Comparison of ENCODE assay signal across 9 mouse cellular contexts in genomic region chr7:125630317-125630716, GRCm38 (mm10). TPM values are rescaled to one million over a fixed set of nuclear protein-coding genes. Genes with fewer than 3 reads are reported as not detected.
A peak's percentile ranks its signal among the peaks of the same experiment; 100 is the strongest.
DNase-seq lines count a peak whose midpoint lies in the region; ATAC-seq and TF ChIP-seq lines count a peak whose summit lies in the region.
"Had no signal": no experiment of that assay in that cellular context is flagged by ENCODE, and none has a peak within 500 bp of the region (broad histone marks: within the 10 kb centered on the region; RNA-seq: fewer than 3 reads in every experiment).

No protein-coding gene starts in this region.

- no peak for DNase-seq in heart, postnatal 14 days
- DNase-seq in lung, postnatal 25 days (ENCODE audit: low spot score): peak; percentile 57
- peak; percentile 83 to 90 for DNase-seq in thymus, adult 18-20 months
- no peak for DNase-seq in left cerebral cortex, postnatal 4 days
- DNase-seq in cerebellum, adult 18-20 months: no peak
- DNase-seq in layer of hippocampus, postnatal 25 days (ENCODE audit: extremely low spot score in 1 of 2, low spot score in 1 of 2): no peak

- H3K27me3 ChIP-seq in heart, embryonic 16.5 days (ENCODE audit: control insufficient read depth, insufficient read depth, low read length): no peaks in the 10 kb centered on the region

- peaks cover 3% of the 10 kb centered on the region; the same call in 1 of the 2 replicates for H3K9me3 ChIP-seq in heart, embryonic 16.5 days (replicated peaks; ENCODE audit: control insufficient read depth, low read length)
- H3K9me3 ChIP-seq: forebrain, embryonic 10.5 days had no signal

- no peak overlapping the region for H3K9ac ChIP-seq in heart, embryonic 16.5 days (ENCODE audit: low read length)

- H3K36me3 ChIP-seq in heart, embryonic 16.5 days (ENCODE audit: control insufficient read depth, insufficient read depth): no peaks in the 10 kb centered on the region
- H3K36me3 ChIP-seq: forebrain, embryonic 10.5 days had no signal

- H3K4me2 ChIP-seq in heart, embryonic 16.5 days (ENCODE audit: low read depth, low read length): 0 out of 2 replicates have a peak overlapping the region, but pooled peaks have one; percentile 4

- TF ChIP-seq POLR2A in bone marrow macrophage, adult 2 months (IDR thresholded peaks at IDR 0.05; ENCODE audit: borderline replicate concordance, low read depth, low read length): no peak

- H3K4me3 ChIP-seq in heart, embryonic 16.5 days (ENCODE audit: low read length): peak overlapping the region; percentile 28
- peak overlapping the region; percentile 1; the same call in 1 of the 2 replicates for H3K4me3 ChIP-seq in bone marrow macrophage, adult 2 months (ENCODE audit: insufficient read depth, low read length)
- H3K4me3 ChIP-seq: forebrain, embryonic 10.5 days had no signal

- WGBS in heart, embryonic 16.5 days: 46% methylated on average over 4 of the region's 4 CpGs

- peak overlapping the region; percentile 34; the same call in 1 of the 2 replicates for H3K27ac ChIP-seq in heart, embryonic 16.5 days (ENCODE audit: low read length)
- peak overlapping the region; percentile 56 for H3K27ac ChIP-seq in bone marrow macrophage, adult 2 months (ENCODE audit: insufficient read depth, low read depth, low read length)
- H3K27ac ChIP-seq: forebrain, embryonic 10.5 days had no signal

- peak; percentile 45 for ATAC-seq in heart, embryonic 16.5 days (replicated peaks; ENCODE audit: extremely low read depth, insufficient read depth, low FRiP score)

- intact Hi-C loops in heart, postnatal 14 days (cut with DNase I): no loop called here
- intact Hi-C loops in left cerebral cortex, postnatal 4 days (cut with DNase I): no loop called here

- TF ChIP-seq CTCF in bone marrow macrophage, adult 2 months (IDR thresholded peaks at IDR 0.05; ENCODE audit: low read depth, low read length): no peak

- peaks cover 7% of the 10 kb centered on the region for H3K4me1 ChIP-seq in heart, embryonic 16.5 days (ENCODE audit: control insufficient read depth, insufficient read depth, low read length)
- peaks cover 19% of the 10 kb centered on the region for H3K4me1 ChIP-seq in bone marrow macrophage, adult 2 months (ENCODE audit: control insufficient read depth, insufficient read depth, low read length)

RNA-seq across cellular contexts. Expression of gene Il21r, which starts 27.1 kb away (rescaled TPM):
- 0.61 and 3.2 TPM in 2 replicates for polyA plus RNA-seq in heart, embryonic 16.5 days (2015; fragmentation: Nextera tagmentation; extraction: Ambion mirVana)
- total RNA-seq in heart, postnatal 14 days (2021): 1 to 10 TPM in 1 of 2 experiments, under 1 TPM in 1; 0.55 to 3.1 TPM
- 37.0 and 37.4 TPM in 2 replicates for polyA plus RNA-seq in bone marrow macrophage, adult 2 months (2012; ENCODE audit: insufficient read depth, insufficient read length, missing spikeins)
- under 1 TPM; 0.54 to 0.66 TPM for total RNA-seq in left cerebral cortex, postnatal 4 days (2021)
- 1 to 10 TPM in 1 of 2 experiments, under 1 TPM in 1; 0.89 to 1.1 TPM for total RNA-seq in layer of hippocampus, postnatal 25 days (2021)

Comparison
In these comparisons a context has a peak if more than half of its experiments do, and no peak if none do; other contexts are left out.
1. DNase-seq: peak in lung, postnatal 25 days (single experiment) and thymus, adult 18-20 months (2 of 2); none in heart, postnatal 14 days (0 of 2), left cerebral cortex, postnatal 4 days (single experiment), cerebellum, adult 18-20 months (0 of 2) and layer of hippocampus, postnatal 25 days (0 of 2).